Mouse (Mus musculus) megakaryocyte-erythroid progenitor cell, adult 5-6 weeks (primary cell): Measurements from ENCODE around the gene Tmbim6. TPM values are rescaled to one million over a fixed set of nuclear protein-coding genes. Genes with fewer than 3 reads are reported as not detected.
"Not testable (repeated sequence)": the region's sequence is repeated elsewhere in the genome, so short reads cannot be mapped to it uniquely, and the experiment has no call there.

Source experiments
- ATAC-seq: replicated peaks from 2 replicates; pipeline ENCODE4 v1.8.0; 2016; ENCODE audit warnings: mild to moderate bottlenecking, inconsistent platforms; ENCODE audit not compliant: severe bottlenecking, poor library complexity, low FRiP score, low TSS enrichment
- total RNA-seq, 2 experiments: library from RNA; stranded (forward) in 1 of 2; stranded (reverse) in 1 of 2; fragments of 200-1000, 215-1000 nt in 1 of 2; fragments of >200 nt in 1 of 2; fragmentation: Nextera tagmentation in 1 of 2; gene quantifications; 2 replicates each; pipeline ENCODE4 v1.2.3; 2014 to 2017

The Tmbim6 gene
- total RNA-seq, 2 experiments from 2014 or later, result 93.6 to 165 TPM

DNA sequence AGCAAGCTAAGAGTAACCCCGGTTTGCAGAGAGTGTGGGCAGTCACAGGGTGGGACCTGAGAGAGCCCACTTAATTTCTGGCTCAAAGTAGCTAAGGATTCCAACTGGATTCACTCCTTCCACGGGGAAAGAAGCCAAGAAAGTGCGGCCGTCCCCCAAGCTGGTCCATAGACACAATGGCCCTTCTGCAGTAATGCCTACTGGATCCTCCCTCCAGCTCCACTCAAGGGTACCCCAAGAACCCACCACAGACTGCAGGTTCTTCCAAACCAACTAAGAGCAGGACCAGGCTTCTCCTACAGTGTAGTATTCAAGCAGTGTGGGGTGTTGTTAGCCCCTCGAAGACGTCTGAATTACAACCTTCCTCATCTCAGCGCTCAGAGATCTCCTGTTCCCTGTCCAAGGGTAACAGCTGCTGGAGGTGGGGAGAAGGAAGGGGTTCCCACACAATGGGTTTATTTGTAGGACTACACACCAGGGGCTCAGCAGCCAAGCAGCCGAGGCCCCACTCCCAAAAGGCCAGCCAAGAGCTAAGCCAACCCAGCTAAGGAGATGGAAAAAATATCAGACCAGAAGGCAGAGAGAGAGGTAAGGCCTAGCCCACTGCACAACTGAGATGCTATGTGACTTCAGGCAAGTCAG, 48.3 kb downstream of the Tmbim6 start:
- no peak for ATAC-seq

DNA sequence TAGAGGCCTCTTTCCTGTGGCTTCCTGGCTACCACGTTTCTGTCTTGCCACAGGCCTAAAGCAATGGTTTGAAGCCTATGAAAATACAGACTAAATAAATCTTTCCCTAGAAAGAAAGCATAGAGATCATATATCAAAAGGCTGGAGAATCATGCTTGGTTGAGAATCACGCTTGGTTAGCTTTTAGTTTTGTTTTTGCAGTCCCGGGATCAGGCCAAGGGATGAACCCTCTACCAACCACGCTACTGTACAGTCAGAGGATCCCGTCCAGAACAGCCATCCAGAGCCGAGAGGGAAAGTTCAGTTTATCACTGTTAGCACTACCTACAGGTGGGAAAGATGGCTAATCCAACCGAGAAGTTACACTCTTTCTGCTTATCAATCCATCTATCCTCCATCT, 49.7 kb downstream of the Tmbim6 start:
- ATAC-seq, result no peak

DNA sequence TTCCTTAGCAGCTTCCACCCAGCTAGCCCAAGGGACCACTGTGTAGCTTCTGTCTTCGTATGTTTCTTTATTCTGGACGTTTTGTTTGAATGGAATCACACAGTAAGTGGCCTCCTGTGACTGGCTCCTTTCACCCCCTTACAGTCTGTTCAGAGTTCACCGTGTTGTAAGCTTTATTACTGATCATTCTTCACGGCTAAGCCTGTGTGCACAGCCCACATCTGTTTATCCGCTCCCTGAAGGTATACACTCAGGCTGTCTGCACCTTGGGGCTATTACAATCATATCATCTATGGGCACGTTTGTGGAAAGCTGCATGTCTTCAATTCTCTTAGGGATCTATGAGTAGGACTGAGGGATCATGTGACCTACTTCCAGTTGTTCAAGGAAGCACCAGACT, 52.9 kb downstream of the Tmbim6 start:
- ATAC-seq, result no peak

DNA sequence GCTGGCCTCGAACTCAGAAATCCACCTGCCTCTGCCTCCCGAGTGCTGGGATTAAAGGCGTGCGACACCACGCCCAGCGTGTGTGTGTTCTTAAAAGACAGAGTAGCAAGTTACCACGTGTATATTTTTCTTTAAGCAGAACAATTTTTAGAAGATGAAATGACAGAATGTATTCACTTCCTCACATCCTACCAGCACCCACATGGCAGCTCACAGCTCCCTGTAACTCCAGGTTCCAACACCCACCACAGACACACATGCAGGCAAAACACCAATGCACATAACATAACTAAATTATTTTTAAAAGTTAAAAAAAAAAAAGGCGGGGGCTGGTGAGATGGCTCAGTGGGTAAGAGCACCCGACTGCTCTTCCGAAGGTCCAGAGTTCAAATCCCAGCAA, 53.5 kb downstream of the Tmbim6 start:
- ATAC-seq, result not testable (repeated sequence)

DNA sequence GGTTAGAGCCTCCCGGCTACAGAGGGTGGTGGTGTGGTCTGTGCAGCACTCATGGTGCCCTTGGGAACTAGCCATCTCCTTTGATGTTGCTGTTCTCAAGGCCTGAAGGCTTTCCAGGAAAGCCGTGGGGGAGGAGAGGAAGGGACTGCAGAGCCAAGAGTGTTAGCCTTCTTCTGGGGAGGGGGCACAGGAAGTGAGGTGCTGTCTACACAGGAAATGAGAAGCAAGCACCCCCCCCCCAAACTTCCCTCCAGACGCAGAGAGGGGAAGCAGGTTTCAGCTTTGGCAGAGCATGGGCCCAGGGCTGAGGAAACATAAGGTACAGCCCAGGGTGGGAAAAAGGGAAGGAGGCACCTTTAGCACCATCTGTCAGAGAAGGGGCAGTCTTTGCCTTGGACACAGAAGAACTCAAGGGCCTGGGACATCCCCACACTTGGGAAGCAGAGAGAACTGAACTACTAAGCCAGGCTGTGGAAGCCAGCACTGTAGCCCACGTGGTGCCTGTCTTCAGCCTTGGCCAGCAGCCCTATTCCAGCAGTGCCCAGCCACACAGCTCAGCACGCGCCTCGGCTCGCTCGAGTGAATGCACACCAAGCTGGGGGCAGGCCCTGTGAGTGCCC, 56.6 kb downstream of the Tmbim6 start:
- peak; percentile 72 for ATAC-seq

DNA sequence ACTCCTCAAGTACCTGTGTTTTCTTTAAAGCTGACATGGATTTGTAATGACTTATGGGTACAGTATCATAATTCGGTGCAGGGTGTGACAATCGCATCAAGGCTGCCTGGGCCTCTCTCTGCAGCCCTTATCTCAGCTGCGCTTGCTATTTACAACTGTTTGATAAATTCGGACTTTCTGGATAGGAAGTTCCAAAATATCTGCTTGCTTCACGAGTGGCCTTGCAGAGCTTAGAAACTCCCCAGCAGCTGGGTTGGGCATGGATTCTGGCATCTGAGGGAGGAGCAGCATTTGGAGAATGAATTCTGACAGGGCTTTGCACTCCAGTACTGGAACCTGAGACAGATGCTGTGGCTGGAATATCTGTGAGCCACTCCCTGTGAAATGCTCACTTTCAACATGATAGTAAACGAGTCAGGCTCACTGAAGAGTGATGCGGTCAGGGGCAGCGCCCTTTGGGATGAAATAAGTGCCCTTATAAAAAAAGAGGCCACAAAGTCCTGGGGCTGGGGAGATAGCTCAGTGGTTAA, 57.1 kb downstream of the Tmbim6 start:
- peak; percentile 77 for ATAC-seq

DNA sequence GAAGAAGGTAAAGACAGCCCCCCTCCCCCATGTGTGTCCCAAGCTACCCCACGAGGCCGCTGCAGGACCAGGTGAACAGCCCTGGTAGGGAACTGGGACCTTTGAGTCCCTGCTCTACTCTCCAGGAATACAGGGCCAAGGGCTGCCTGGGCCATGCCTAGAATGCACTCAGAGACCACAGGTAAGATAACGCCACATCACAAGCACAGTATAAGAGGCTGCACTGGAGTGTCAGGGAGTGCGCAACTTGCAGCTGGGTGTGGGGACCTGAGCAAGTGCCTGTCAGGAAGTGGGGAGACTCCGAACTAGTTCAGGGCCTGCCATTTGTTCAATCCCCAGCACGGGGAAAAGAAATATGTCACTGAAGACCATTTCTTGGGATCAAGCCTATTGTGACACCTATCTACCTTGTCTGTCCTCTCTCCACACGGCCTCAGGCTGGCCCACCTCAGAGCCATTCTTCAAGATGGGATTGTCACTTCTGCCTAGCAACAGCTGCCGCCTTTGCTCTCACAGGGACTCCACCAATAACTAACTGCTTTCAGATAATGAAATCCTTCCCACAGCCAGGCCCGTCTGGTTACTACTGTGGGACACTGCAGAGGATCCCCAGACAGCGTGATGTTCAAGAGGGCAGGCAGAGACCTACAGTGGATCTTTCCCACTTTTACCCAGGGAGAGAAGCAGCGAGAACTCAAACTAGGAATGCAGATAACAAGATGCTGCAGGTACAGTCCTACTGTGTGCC, 60.6 kb downstream of the Tmbim6 start:
- ATAC-seq, result no peak

DNA sequence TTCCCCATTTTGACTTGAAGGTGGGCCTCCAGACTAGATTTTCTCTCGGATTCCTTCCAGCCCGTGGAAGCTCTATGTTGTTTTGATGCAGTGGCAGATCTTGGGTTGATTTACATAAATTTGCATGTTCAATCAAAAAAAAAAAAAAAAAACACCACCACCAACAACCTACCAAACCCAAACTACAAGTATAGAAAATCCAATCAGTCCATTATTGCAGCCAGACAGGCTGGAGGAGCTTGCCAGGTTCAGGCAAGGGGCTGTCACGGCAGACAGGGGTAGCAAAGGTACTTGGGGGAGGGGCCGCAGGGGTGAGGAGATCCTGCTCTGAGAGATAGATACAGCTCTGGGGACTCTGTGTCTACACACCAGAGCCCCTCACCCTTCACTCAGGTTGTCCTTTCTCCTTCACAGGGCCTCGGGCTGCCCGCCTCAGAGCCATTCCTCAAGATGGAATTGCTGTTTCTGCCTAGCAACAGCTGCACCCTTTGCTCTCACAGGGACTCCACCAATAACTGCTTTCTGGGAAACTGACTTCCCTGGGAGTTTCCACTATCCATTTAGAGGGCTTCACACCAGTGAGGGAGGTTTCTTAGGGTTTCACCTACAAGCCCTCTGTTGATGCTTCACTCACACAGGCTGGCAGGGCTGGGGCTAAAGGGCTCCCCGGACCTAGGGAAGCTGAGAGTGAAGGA, 62.0 kb downstream of the Tmbim6 start:
- ATAC-seq, result no peak

DNA sequence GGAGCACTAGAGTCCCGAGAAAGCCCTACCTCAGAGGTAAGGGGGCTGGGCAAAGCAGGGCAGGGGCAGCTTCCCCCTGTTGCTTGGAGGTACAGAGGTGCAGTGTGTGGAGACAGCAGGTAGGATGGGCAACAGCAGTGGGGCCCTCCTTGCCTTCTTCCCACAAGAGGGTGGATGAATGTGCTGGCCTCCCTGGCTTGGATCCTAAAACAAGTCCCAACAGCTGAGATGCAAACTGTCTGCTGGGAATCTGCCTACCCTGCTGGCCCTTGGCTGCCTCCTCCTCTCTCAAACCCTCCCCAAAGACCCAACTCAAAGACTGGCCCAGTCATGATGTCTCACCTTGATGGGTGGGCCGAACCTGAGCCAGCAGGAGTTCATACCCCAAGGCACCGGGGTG, 62.7 kb downstream of the Tmbim6 start:
- no peak for ATAC-seq

DNA sequence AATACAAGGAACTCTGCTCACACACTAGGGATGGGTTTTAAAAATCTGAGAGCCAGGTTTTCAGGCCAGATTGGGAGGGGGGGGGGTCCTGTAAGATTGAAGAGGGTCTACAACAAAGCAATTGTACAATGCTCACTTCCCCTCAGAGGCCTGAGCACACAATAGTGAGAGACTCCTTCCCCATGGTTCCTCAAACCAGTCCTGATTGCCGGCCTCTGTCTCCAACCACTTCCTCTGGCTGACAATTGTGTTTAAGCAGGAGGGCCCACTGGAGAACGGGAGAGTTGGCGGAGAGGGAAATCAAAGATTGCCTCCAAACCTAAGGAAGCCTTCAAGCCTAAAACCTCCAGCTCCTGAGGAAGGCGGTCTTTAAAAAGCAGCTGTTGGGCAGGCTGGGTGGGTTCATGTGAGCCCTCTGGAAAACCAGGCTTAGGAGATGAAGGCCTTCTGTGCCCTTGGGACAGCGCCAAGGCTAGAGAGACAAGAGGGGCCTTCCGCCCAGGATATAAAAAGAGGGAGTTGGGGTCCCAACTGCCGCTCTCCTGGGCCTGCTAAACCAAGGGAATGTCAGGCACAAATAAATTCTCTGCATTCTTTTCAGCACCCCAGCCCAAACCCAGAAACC, 63.8 kb downstream of the Tmbim6 start:
- no peak for ATAC-seq

DNA sequence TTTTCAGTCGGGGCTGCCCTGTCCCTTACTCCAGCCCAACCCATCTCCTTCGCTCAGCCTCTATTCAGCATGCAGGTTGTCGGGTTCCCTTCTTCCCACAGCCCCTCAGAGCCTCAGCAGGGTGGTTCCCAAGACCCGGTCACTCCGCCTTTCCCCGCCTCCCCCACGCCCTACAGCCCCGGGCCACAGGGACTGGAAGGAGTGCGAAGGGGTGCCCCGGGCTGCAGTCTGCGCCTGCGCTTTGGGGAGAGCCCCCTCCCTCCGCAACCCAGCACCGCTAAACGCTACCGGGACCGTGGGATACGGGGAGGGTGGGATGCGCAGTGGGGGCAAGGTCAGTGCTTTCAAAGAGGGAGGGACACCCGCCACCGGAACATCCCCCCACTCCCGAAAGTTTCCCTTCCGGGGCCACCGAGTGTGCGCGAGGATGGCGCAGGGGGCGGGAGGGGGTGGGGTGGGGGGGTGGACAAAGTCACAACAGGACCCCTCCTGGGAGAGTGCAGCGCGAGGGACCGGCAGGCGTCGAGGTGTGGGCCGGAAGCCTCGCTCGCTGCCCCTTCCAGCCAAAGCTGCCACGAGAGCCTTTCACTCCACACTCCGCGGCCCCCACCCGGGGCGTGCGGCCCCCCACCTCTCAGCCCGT, 64.4 kb downstream of the Tmbim6 start:
- 0 out of 2 replicates have a peak, but pooled peaks have one; percentile 32 for ATAC-seq

DNA sequence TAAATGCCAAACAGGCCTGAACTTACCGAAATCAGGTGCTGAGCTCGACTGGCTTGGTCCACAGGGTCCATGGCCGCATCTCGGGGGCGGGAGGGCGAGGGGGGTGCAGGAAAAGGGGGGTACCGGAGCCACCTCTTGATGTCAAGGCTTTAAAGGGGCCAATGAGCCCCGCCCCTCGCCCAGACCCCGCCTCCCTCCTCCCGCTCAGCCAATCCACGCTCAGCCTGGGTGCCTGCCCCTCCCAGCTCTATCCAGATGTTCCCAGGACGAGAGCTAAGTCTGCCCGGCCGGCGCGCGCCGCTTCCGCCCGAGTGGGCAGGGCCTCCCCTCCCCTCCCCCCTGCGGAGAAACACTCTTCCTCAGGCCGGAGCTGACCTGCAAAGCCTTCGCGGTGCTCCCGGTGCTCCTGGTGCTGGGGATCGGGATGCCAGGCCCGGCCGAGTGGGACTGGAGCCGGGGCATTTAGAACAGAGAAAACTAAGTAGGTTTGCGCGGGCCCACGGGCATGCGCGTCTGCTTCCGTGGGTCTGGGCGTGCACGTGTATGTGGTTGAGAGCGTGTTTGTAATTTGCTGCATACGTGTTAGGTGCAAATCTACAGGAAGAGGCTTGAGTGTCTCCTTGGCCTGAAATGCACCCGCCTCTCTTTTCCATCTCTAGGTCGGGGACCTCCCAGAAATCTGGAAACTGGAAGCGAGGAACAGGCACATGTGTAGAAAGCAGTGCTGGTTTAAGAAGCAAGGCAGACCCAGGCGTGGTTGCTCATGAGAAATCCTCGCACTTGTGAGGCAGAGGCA, 65.1 kb downstream of the Tmbim6 start, which contains the start of gene Nckap5l:
Gene Nckap5l (minus strand): TSS at position 143 of the 796 bp plus-strand sequence.
- peak; percentile 99 for ATAC-seq

Other genes starting within 250 kb of the Tmbim6 start
- gene Kcnh3, start 168.0 kb upstream of the Tmbim6 start, total RNA-seq (2014; fragmentation: Nextera tagmentation), result not detected in 2 replicates
- gene Kcnh3, start 168.0 kb upstream of the Tmbim6 start, total RNA-seq (2017), result not detected in 2 replicates
- 59.7 and 60.4 TPM in 2 replicates for gene Mcrs1, start 140.9 kb upstream of the Tmbim6 start, total RNA-seq (2014; fragmentation: Nextera tagmentation)
- gene Mcrs1, start 140.9 kb upstream of the Tmbim6 start, total RNA-seq (2017), result 23.4 and 35.3 TPM in 2 replicates
- 26.2 and 41.2 TPM in 2 replicates for gene Prpf40b, start 97.8 kb upstream of the Tmbim6 start, total RNA-seq (2014; fragmentation: Nextera tagmentation)
- 1.4 and 3.5 TPM in 2 replicates for gene Prpf40b, start 97.8 kb upstream of the Tmbim6 start, total RNA-seq (2017)
- gene Fam186b, start 97.0 kb upstream of the Tmbim6 start, total RNA-seq (2014; fragmentation: Nextera tagmentation), result not detected in 2 replicates
- gene Fam186b, start 97.0 kb upstream of the Tmbim6 start, total RNA-seq (2017), result not detected in 2 replicates
- gene Fmnl3, start 22.4 kb upstream of the Tmbim6 start, total RNA-seq (2014; fragmentation: Nextera tagmentation), result 0.70 and 4.9 TPM in 2 replicates
- gene Fmnl3, start 22.4 kb upstream of the Tmbim6 start, total RNA-seq (2017), result 0.61 and 1.8 TPM in 2 replicates
- gene Nckap5l, start 64.9 kb downstream of the Tmbim6 start, total RNA-seq (2014; fragmentation: Nextera tagmentation), result 1.6 and 16.0 TPM in 2 replicates
- gene Nckap5l, start 64.9 kb downstream of the Tmbim6 start, total RNA-seq (2017), result 0.52 and 7.4 TPM in 2 replicates
- gene Bcdin3d, start 81.8 kb downstream of the Tmbim6 start, total RNA-seq (2014; fragmentation: Nextera tagmentation), result 6.5 and 11.4 TPM in 2 replicates
- gene Bcdin3d, start 81.8 kb downstream of the Tmbim6 start, total RNA-seq (2017), result 5.3 and 6.6 TPM in 2 replicates
- not detected in 2 replicates for gene Faim2, start 135.3 kb downstream of the Tmbim6 start, total RNA-seq (2014; fragmentation: Nextera tagmentation)
- gene Faim2, start 135.3 kb downstream of the Tmbim6 start, total RNA-seq (2017), result not detected in 2 replicates
- gene Aqp2, start 186.2 kb downstream of the Tmbim6 start, total RNA-seq (2014; fragmentation: Nextera tagmentation), result not detected in 2 replicates
- gene Aqp2, start 186.2 kb downstream of the Tmbim6 start, total RNA-seq (2017), result not detected in 2 replicates
- not detected in 2 replicates for gene Aqp5, start 197.9 kb downstream of the Tmbim6 start, total RNA-seq (2014; fragmentation: Nextera tagmentation)
- gene Aqp5, start 197.9 kb downstream of the Tmbim6 start, total RNA-seq (2017), result not detected in 2 replicates
- not detected in 2 replicates for gene Aqp6, start 208.5 kb downstream of the Tmbim6 start, total RNA-seq (2014; fragmentation: Nextera tagmentation)
- not detected in 2 replicates for gene Aqp6, start 208.5 kb downstream of the Tmbim6 start, total RNA-seq (2017)